Mouse (Mus musculus) kidney, adult 2 months (tissue): ENCODE results near the gene Lamp1.

Experiments used
- CTCF ChIP-seq: fragments of 200-500 bp; conservative IDR thresholded peaks from 2 replicates; pipeline ENCODE4 v1.5.1; 2011; ENCODE audit warnings: low read depth, mild to moderate bottlenecking, control low read depth, low read length, moderate library complexity, mixed read lengths; ENCODE audit not compliant: insufficient read depth, insufficient read length
- POLR2A ChIP-seq: fragments of 200-500 bp; IDR thresholded peaks from one replicate; pipeline ENCODE4 v1.6.1; 2011; ENCODE audit warnings: low read depth, low read length, control low read depth

GRCm38 (mm10) chr8:13187229-13187628 lies 28.3 kb downstream of the Lamp1 start:
- TF ChIP-seq CTCF (no peak), POLR2A (no peak)
